Mouse (Mus musculus): ENCODE measurements at regions not wholly inside any gene's neighbourhood (a gene's known extent, or its start where the extent isn't known, plus 50 kb on each side); places are given as distances from the start of the nearest gene placed in this dataset.

- TF ChIP-seq CTCF (IDR thresholded peaks at IDR 0.05; ENCODE audit: insufficient read depth, low read depth, low read length) (no peak), POLR2A (IDR thresholded peaks at IDR 0.05; ENCODE audit: insufficient read depth, low read depth, low read length) (no peak)
Measured at GRCm38 (mm10) chr13:6252100-6252499, 295.8 kb upstream of the Pitrm1 start.
